Mouse (Mus musculus): Measurements from ENCODE around the gene Zbtb24. TPM values are rescaled to one million over a fixed set of nuclear protein-coding genes. Genes with fewer than 3 reads are reported as not detected.

The Zbtb24 gene
- total RNA-seq, 2 experiments from 2014 or later: 16.3 to 17.0 TPM

GRCm38 (mm10) chr10:41459990-41460389, 9.8 kb downstream of the Zbtb24 start:
- DNase-seq (ENCODE audit: extremely low spot score in 1 of 2, low spot score in 2 of 2): no peak
- intact Hi-C loops (cut with DNase I): loop anchor here (10.0 kb wide), 1 partner anchor 45 kb away; no protein-coding TSS in a partner anchor

- DNase-seq (ENCODE audit: extremely low spot score in 1 of 2, low spot score in 2 of 2): no peak
- intact Hi-C loops (cut with DNase I): no loop called here
Measured at GRCm38 (mm10) chr10:41460501-41460900, 10.3 kb downstream of the Zbtb24 start.

GRCm38 (mm10) chr10:41461057-41461722, 11.0 kb downstream of the Zbtb24 start:
- intact Hi-C loops (cut with DNase I): no loop called here
- DNase-seq (ENCODE audit: extremely low spot score in 1 of 2, low spot score in 2 of 2): no peak

- intact Hi-C loops (cut with DNase I): no loop called here
- DNase-seq (ENCODE audit: extremely low spot score in 1 of 2, low spot score in 2 of 2): no peak
Measured at GRCm38 (mm10) chr10:41464401-41464955, 14.3 kb downstream of the Zbtb24 start.

- intact Hi-C loops (cut with DNase I): no loop called here
- DNase-seq (ENCODE audit: extremely low spot score in 1 of 2, low spot score in 2 of 2): no peak
Measured at GRCm38 (mm10) chr10:41467325-41467724, 17.1 kb downstream of the Zbtb24 start.

GRCm38 (mm10) chr10:41470693-41471092, 20.5 kb downstream of the Zbtb24 start:
- DNase-seq (ENCODE audit: extremely low spot score in 1 of 2, low spot score in 2 of 2): no peak
- intact Hi-C loops (cut with DNase I): no loop called here

GRCm38 (mm10) chr10:41472534-41472933, 22.4 kb downstream of the Zbtb24 start:
- intact Hi-C loops (cut with DNase I): no loop called here

GRCm38 (mm10) chr10:41472962-41473481, 22.8 kb downstream of the Zbtb24 start:
- intact Hi-C loops (cut with DNase I): no loop called here
- DNase-seq (ENCODE audit: extremely low spot score in 1 of 2, low spot score in 2 of 2): no peak

More at GRCm38 (mm10) chr10:41472534-41472933, 22.4 kb downstream of the Zbtb24 start:
- DNase-seq (ENCODE audit: extremely low spot score in 1 of 2, low spot score in 2 of 2): no peak

- no peak for DNase-seq (ENCODE audit: extremely low spot score in 1 of 2, low spot score in 2 of 2)
- intact Hi-C loops (cut with DNase I): no loop called here
Measured at GRCm38 (mm10) chr10:41473782-41474468, 23.7 kb downstream of the Zbtb24 start.

- intact Hi-C loops (cut with DNase I): no loop called here
- no peak for DNase-seq (ENCODE audit: extremely low spot score in 1 of 2, low spot score in 2 of 2)
Measured at GRCm38 (mm10) chr10:41474981-41475391, 24.8 kb downstream of the Zbtb24 start.

- intact Hi-C loops (cut with DNase I): no loop called here
- peak in 1 of 2 experiments; percentile 85 for DNase-seq (ENCODE audit: extremely low spot score in 1 of 2, low spot score in 2 of 2)
Measured at GRCm38 (mm10) chr10:41476171-41477017, 26.2 kb downstream of the Zbtb24 start, which contains the start of gene Mical1. TSS of gene Mical1 (plus strand) at chr10:41476314.

GRCm38 (mm10) chr10:41477018-41477277, 26.8 kb downstream of the Zbtb24 start:
- DNase-seq (ENCODE audit: extremely low spot score in 1 of 2, low spot score in 2 of 2): peak in 1 of 2 experiments; percentile 48
- intact Hi-C loops (cut with DNase I): no loop called here

GRCm38 (mm10) chr10:41477278-41478181, 27.3 kb downstream of the Zbtb24 start:
- peak; percentile 54 to 87 for DNase-seq (ENCODE audit: extremely low spot score in 1 of 2, low spot score in 2 of 2)
- intact Hi-C loops (cut with DNase I): no loop called here

GRCm38 (mm10) chr10:41479961-41480360, 29.8 kb downstream of the Zbtb24 start:
- intact Hi-C loops (cut with DNase I): no loop called here
- no peak for DNase-seq (ENCODE audit: extremely low spot score in 1 of 2, low spot score in 2 of 2)

GRCm38 (mm10) chr10:41480938-41481880, 31.0 kb downstream of the Zbtb24 start:
- no peak for DNase-seq (ENCODE audit: extremely low spot score in 1 of 2, low spot score in 2 of 2)
- intact Hi-C loops (cut with DNase I): no loop called here

- intact Hi-C loops (cut with DNase I): no loop called here
- no peak for DNase-seq (ENCODE audit: extremely low spot score in 1 of 2, low spot score in 2 of 2)
Measured at GRCm38 (mm10) chr10:41482446-41482845, 32.3 kb downstream of the Zbtb24 start.

- no peak for DNase-seq (ENCODE audit: extremely low spot score in 1 of 2, low spot score in 2 of 2)
- intact Hi-C loops (cut with DNase I): no loop called here
Measured at GRCm38 (mm10) chr10:41485778-41486177, 35.6 kb downstream of the Zbtb24 start.
